Mouse (Mus musculus): ENCODE measurements around the gene Vmn2r76. TPM values are rescaled to one million over a fixed set of nuclear protein-coding genes. Genes with fewer than 3 reads are reported as not detected.
"Not testable (repeated sequence)": the region's sequence is repeated elsewhere in the genome, so short reads cannot be mapped to it uniquely, and the experiment has no call there.

The Vmn2r76 gene
- not detected for total RNA-seq (2021)

DNA sequence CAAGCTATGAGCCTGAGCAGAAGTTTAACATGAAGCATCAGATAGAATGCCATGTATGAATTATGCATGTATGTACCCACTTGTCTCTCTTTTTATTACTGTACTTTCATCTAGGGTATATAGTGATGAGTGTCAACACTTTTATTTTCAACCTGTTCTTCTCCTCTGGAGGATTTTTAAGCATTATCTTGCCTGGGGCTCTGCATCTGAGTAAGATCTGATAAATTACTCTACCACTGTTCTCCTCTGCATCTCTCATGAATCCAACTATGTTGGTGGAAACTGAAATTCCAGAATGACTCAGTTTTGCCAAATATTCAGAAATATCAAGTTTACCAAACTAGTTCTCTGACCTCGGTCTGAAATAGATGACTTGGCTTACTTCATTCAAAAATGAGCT lies at the start of gene Vmn2r76:
Gene Vmn2r76, minus strand, starts transcription at position 101 of the 400 bp plus-strand sequence.
- no peak for DNase-seq (ENCODE audit: low spot score)
- intact Hi-C loops (cut with DNase I) = no loop called here

DNA sequence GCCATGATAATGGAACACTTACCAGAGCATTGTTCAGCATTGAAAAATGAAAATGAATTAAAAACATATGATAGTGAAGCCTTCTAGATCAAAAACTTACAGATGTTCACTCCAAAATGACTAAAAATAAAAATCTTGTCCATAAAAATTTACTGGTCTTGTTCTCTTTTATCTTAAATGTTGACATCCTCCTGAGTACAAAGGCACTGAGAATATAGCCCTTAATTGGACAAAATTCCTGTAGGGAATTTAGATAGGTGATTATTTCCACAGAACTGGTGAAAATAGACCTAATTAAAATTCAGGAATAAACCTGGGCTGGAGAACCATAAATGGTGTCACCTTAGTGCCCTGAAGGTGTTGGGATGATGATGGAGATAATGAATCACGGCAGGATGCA lies 31.0 kb upstream of the Vmn2r76 start, which contains the start of gene Olfr310:
Gene Olfr310, minus strand, starts transcription at position 101 of the 400 bp plus-strand sequence.
- intact Hi-C loops (cut with DNase I) = no loop called here
- no peak for DNase-seq (ENCODE audit: low spot score)

GRCm38 (mm10) chr7:86211345-86211744 lies 34.8 kb downstream of the Vmn2r76 start:
- no peak for DNase-seq (ENCODE audit: low spot score)
- intact Hi-C loops (cut with DNase I) = no loop called here

GRCm38 (mm10) chr7:86171678-86172077 lies 74.4 kb downstream of the Vmn2r76 start, which contains the start of gene Vmn2r75:
Gene Vmn2r75 (minus strand): TSS chr7:86171778.
- DNase-seq (ENCODE audit: low spot score); intact Hi-C loops (cut with DNase I): not testable (repeated sequence)

Other genes starting within 250 kb of the Vmn2r76 start
- gene Vmn2r75, start 74.5 kb downstream of the Vmn2r76 start, total RNA-seq (2021) = not detected
- not detected for gene Olfr310, start 30.9 kb upstream of the Vmn2r76 start, total RNA-seq (2021)
- gene Olfr309, start 67.4 kb upstream of the Vmn2r76 start, total RNA-seq (2021) = not detected
- not detected for gene Olfr308, start 79.3 kb upstream of the Vmn2r76 start, total RNA-seq (2021)
- gene Olfr307, start 91.3 kb upstream of the Vmn2r76 start, total RNA-seq (2021) = not detected
- gene Olfr305, start 120.6 kb upstream of the Vmn2r76 start, total RNA-seq (2021) = not detected
- not detected for gene Olfr304, start 140.3 kb upstream of the Vmn2r76 start, total RNA-seq (2021)
- not detected for gene Olfr303, start 151.5 kb upstream of the Vmn2r76 start, total RNA-seq (2021)
- gene Olfr301, start 157.5 kb upstream of the Vmn2r76 start, total RNA-seq (2021) = not detected
- gene Olfr299, start 213.6 kb upstream of the Vmn2r76 start, total RNA-seq (2021) = not detected
- gene Olfr298, start 246.2 kb upstream of the Vmn2r76 start, total RNA-seq (2021) = not detected